Mouse (Mus musculus) right cerebral cortex, adult 18-20 months (tissue): ENCODE results near the gene Vmn2r10.
"Not testable (repeated sequence)": the region's sequence is repeated elsewhere in the genome, so short reads cannot be mapped to it uniquely, and the experiment has no call there.

Experiments
- DNase-seq: peaks from one replicate; pipeline ENCODE4 v3.0.0; 2022; ENCODE audit warnings: mixed read lengths

Gene Vmn2r10

GRCm38 (mm10) chr5:109006427-109006826 lies at the start of gene Vmn2r10:
Vmn2r10 (minus strand) TSS chr5:109006527.
- not testable (repeated sequence) for DNase-seq

DNA sequence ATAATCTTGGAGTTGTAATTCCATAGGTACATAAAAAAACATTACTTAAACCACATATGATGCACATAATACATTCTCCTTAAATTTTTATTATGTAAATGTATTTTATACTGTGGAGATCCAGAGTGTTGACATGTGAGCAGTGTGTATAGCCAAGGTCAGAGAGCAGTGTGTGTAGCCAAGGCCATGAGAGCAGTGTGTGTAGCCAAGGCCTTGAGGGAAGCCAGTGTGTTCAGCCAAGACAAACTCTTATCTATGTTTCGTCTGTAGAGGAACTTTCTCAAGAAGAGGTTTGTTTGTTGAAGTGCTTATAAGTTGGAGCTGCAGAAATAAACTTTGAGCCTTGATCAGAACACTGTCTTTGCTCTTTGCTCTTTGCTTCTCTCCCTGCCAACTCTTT lies 49.0 kb upstream of the Vmn2r10 start:
- DNase-seq, result no peak

DNA sequence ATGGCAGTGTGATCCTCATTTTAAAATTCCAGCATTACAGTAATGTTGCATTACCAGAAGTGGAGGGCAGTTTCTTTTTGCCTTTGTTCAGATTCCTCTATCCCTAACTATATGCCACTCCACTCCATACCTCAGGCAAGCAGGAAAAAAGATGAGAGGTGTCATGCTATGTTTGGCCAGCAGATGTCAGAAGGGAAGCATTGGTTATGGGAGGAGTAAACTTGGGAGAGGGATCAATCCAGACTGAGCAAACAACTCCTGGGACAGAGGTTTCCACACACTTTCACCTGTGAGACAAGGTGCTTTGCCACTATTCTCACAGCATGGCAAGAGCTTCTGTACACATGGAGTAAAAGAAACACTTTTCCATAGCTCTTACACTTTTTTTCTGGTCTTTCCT lies 26.3 kb upstream of the Vmn2r10 start:
- DNase-seq, result no peak

GRCm38 (mm10) chr5:108988924-108989323 lies 17.4 kb downstream of the Vmn2r10 start:
- DNase-seq, result no peak
